Mouse (Mus musculus) lung, adult 2 months (tissue): Measurements from ENCODE around the gene Rab39.

ENCODE experiments used
- CTCF ChIP-seq: fragments of 200-500 bp; IDR thresholded peaks from 2 replicates; pipeline ENCODE4 v1.5.1; 2011; ENCODE audit warnings: mild to moderate bottlenecking, low read length, control low read depth; ENCODE audit not compliant: insufficient read depth
- POLR2A ChIP-seq: fragments of 200-500 bp; IDR thresholded peaks from 2 replicates; pipeline ENCODE4 v1.6.1; 2011; ENCODE audit warnings: low read depth, mild to moderate bottlenecking, control low read depth, low read length, borderline replicate concordance; ENCODE audit errors: extremely low read depth

DNA sequence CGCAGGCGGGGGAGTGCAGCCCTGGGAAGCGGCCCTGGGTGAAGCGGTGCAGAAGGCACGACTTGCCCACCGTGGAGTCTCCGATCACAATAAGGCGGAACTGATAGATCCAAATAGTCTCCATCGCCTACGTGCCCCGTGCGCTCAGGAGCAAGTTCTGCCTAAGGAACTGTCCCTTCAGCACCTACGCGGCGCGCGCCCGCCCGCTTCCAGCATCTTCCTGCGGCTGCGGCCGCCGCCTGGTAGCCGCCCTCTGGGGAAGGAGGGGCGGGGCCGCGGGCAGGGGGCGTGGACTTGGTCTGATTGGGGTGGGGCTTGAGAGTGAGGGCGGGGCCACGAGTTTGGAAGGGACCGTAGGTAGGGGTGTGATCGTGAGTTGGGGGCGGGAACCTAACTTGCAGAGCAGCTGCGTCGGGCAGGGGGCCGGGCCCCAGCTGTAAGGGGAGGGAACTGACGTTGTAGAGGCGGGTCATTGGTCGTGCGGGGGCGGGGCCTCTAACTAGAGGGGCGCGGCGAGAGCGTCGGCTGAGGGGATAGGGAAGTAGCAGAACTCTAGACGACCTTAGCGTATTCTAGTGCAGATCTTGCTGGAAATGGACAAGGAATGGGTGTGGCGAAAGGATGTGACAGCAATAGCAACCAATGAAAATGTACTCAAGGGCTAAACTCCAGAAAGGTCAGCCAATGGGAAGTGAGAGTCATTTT is at the start of gene Rab39:
- no peak for TF ChIP-seq CTCF
- no peak for TF ChIP-seq POLR2A
